Mouse (Mus musculus): Measurements from ENCODE around the gene Mllt3.
"Not testable (repeated sequence)": the region's sequence is repeated elsewhere in the genome, so short reads cannot be mapped to it uniquely, and the experiment has no call there.

Gene Mllt3

DNA sequence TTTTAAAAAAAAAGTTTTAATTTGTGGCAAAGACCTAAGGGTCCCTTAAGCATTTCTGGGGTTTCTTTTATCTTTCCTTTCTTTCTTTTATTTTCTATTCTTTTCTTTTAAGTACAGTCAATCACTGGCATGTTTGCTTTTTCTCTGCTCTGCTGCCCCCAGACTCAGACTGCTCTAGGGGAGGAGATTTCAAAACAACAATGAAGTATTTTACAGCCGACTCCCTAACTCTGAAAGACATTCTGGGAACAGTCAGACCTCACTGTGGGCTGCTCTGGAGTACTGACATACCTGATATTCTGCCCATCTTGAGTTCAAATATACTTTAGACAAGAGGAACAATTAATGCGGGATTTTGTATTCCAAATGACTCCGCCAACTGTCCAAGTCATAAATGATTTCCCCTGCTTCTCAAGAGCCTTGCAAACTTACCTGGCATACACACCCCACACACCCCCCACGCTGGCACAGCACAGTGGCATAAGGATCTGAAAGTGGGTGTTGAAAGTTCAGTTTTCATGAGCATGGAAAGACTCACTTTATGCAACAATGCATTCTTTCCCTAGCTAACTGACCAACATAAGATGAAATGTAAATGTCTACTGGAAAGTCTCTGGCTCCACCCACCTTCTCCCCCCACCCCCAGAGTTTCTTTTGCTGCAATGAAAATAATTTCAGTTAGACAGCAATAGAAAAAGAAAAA is 21.1 kb downstream of the Mllt3 start:
- DNase-seq = no peak

DNA sequence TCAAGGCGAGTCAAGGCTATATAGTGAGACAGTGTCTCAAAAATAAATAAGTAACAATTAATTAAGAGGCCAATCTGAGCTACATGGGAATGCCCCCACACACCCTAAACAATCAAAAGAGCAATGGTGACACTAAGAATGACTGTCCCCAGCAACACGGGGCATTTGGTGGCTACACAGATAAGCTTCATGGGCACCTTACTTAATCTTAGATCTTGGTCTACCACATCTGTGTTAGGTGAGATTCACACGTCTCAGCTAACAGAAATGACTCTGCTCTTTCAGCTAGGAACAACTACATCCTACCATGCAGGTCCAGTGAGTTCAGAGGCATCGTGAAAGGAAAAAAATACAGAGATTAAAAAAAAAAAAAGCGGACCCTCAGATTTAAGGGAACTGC is 22.7 kb downstream of the Mllt3 start:
- no peak for DNase-seq

DNA sequence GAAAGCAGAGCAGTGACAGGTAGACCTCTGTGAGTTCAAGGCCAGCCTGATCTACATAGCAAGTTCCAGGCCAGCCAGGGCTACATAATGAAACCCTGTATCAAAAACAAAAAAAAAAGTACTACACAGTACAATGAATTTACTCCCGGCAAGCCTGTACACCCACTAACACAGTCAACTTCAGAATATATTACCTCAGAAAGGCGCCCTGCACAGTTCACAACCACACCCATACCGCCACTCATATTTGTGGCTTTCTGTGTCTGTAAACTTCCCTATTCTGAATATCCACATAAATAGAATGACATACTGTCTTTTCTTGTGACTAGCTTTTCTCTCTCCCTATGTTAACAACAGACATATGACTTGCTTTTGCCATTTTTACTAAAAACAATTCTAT is 27.4 kb downstream of the Mllt3 start:
- DNase-seq = no peak

DNA sequence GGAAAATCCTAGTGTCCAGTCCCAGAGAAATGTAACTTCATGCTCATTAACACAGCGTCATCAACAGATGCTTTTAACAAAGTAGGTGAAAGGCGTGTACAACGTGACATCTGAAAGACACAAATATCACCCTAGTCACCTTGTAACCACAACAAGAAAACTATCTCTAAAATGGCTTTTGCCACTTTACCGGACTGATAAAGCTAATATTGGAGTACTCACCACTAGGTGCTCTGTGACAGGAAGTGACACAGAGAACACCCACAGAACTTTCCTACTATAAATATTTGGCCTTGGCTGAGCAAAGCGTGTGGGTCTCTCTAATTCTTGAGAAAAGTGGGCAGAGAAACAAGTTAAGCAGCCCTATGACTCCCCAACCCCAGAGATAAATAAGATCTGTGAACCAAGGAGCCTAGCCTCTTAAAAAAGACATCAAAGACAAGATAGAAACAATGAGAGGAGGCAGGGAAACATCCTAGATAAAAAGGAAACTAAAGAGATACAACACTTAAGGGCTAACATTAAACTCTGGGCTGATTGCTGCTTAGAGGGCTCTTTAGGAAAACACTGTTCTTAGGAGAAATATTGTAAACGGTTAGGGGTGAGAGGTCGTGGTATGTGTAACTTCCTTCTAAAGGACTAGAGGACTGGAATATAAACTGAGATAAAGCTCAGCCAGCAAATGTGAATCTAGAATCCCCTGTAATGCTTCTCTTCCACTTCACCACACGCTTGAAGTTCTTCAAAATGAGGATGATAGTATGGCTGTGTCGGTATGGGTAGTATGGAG is 29.8 kb downstream of the Mllt3 start:
- DNase-seq = no peak

DNA sequence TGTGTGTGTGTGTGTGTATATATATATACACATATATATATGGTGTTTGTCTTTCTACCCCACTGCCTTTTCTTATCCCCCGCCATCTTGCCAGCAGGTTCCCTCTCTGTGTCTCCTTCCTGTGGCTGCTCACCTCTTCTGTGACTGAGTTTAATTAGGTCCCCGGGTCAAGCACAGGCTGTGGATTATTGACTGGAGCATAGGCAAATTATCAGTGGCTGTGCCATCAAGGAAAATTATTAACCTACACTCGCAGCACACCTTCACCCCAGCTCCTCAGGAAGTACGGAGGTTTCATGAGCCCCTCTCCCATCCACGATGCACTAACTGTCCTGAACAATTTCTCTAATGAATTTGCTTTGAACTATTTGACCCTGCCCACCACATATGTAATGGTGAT is 41.5 kb downstream of the Mllt3 start:
- DNase-seq = no peak

DNA sequence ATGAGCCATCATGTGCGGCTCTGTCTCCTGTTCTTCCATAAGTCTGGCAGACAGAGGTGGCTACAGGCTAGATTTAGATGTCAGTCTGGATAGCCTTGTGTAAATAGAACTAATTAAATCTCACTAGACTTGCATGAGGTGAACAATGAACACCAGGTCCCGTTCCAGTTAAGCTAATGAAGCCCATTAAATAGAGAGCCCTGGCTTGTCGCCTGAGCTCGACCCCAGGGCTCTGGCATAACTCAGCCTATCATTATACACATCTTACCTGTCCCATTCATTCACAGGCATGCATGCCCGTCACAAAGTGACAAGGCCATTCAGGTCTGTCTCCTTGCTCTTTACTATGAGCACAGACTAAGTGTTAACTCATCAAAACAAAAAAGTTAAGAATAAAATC is 42.2 kb downstream of the Mllt3 start:
- DNase-seq = no peak

DNA sequence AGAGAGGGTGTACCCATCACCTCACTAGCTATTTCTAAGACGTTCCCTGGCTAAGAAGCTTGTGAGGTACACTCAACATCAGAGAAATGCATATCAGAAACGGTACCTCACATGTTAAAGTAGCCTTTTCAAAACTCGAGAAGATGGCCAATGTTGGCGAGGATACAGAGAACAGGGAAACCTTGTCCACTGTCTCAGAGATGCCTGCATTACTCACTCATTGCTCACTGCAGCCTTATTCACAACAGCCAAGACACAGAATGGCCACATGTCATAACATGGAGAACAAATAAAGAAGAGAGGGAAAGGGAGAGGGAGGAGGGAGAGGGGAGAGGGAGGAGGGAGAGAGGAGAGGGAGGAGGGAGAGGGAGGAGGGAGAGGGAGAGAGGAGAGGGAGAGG is 47.9 kb downstream of the Mllt3 start:
- no peak for DNase-seq

DNA sequence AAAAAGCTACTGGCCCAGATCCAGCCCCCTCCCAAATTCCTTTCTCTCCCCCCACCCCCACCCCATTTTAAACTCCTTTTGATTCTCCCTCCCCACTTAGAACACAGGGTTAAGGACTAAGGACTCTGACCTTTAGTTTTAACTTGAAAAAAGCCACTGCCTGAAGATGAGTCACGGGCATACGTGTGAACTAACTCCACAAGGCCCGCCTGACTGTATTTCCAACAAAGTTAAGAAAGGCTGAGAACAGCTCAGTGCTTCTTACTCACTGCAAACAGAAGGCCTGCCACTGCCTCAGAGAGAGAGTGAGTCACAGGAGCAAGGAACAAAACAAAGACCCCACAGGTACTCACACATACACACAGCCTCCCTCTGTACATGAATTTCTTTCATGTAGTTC is 48.6 kb downstream of the Mllt3 start:
- DNase-seq = peak; percentile 19

DNA sequence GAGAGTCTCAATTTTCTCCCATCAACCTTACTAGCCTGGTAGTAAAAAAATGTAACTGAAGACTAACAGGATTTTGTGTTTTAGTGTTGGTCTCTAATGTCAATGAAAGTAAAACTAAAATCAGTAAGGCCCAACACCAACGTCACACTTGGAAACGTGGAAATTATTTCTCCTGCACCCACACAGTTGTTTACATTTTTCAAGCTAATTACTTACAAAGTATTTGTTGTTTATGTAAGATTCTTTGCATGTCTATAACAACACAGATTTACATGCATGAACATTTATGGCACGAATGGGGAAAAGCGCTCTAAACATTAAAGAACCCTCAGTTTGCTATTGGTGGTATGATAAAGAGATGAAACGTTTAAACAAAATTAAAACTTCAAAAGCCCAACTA is 49.1 kb downstream of the Mllt3 start:
- no peak for DNase-seq

DNA sequence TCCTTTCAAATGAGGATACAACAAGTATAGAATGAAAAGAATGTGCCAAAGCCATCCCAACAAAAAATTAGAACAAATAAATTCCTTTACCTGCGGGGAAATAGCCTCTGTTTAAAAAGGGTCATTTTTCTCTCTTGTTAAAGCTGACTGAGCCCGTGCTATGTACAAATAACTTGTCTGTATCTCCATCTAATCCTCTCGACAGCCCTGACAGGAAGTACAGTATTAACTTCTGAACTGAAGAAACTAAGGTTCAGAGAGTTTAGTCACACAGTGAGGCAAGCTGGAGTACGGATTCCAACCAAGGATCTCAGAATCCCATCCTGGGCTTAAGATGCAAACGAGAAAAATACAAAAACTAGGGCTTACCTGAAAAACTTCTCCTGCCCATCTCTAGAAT is 50.6 kb downstream of the Mllt3 start:
- DNase-seq = no peak

DNA sequence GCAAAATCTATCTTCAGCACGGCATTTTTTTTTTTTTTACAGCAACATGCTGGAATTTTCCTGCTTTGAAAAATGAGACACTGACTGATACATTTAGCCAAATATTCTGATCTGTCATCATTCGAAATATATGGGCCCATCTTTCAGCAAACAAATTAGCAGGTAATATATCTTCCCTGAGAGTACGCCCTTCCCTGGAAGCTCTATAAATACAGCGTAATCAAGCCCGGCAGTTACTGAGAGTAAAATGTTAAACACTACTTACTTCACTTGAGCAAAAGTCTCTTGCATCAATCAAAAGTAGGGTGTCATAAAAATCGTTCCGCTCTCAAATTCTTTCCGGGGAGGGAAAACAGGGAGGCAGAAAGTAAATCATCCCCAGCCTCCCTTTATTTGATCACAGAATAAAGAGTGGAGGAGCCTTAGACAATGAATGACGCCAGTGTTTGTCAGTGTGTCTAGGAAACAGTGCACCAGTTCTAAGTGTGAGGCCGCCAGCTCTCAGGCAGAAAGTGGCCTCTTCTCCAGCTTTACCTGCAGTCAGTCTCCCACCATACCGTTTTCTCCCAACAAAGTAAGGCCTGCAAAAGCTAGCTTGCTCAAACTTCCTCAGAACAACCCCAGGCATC is 55.2 kb downstream of the Mllt3 start:
- DNase-seq = no peak

DNA sequence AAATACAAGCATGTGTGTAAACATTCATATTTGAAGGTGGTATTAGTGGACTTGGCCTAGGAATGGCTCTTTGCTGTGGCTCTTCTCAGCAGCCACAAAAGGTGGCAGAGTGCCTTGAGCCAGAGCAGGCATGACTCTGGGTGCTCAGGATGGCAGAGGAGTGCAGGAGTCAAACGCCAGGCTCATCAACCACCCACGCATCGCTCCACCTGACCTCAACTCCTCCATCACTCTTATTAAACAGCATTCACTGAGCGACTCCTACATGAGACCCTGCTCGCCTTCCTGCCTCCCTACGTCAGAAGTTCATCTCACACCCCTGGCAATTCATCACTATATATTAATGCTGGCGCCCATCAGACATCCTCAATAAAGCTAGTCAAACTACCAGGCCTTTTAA is 67.3 kb downstream of the Mllt3 start:
- DNase-seq = no peak

DNA sequence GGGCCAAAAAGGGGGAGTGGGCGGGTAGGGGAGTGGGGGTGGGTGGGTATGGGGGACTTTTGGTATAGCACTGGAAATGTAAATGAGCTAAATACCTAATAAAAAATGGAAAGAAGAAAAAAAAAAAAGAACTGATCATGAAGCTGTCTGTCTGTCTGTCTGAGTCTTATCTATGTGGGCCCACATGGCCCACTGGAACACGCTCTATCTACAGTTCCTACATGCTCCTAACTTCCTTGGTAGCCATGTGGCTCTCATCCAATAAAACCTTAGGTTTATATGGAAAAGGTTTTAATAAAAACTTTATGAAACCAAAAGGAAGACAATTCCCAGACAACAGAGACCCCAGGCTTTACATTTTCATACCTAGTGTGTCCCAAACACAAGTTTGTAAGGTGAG is 68.3 kb downstream of the Mllt3 start:
- DNase-seq = not testable (repeated sequence)

DNA sequence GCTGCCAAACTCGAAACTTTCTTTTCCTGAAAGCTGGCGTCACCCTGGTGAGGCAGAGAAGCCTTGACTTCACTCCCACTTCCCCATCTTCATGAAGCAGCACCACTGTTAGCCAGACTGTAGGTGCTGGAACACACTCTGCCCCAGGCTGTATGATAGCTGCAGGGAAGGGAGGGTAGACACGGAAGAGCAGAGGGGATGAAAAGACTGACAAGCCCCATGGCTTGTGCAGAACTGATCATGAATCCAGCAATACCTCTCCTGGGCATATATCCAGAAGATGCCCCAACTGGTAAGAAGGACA is 69.4 kb downstream of the Mllt3 start:
- no peak for DNase-seq

DNA sequence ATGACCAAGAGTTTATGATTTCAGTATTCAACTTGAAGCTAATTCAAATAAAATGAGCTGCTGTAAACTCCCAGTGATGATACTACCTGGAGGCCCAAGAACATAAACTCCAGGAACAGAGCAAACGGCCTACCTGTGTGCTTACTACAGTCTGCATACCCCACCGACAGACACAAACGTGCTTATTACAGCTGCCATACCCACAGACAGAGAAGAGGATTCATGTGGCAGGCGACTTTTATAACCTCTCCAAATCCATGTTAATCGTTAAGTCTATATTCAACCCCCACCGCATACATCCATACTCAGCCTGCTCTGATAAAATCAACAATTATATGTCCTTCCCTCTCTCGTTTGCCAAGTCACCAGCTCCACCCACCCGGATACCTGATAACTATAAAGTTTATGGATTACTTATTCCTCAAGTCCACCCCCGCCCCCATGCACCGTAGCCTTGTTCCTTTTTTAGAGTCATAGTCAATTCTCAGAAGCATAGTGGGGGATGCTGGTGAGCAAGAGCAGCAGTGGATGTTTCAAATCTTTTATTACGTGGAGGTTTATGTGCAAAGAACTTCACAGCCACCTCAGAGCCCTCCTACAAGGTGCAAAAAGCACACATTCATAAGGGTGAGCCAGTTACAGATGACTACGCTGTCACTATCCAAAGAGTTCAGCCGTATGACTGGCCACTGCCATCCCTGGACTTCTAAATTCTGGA is 70.0 kb downstream of the Mllt3 start:
- DNase-seq = no peak

DNA sequence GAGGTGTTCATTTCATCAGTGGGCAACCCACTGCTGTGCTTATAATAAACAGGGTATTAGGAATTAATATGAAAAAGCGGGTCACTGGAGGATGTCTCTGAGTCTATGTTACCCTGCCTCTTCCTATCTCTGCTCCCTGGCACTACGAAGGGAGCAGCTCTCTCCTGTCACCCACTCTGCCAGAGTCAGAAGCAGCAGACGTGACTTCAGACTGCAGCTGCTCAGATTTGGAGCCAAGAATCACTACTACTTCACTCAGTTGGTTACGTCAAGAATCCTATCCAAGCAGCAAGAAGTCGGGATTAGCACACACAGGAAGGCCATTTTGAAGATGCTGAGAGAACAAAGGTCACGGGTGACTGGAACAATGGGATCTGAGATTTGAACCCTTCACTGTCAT is 71.3 kb downstream of the Mllt3 start:
- no peak for DNase-seq

DNA sequence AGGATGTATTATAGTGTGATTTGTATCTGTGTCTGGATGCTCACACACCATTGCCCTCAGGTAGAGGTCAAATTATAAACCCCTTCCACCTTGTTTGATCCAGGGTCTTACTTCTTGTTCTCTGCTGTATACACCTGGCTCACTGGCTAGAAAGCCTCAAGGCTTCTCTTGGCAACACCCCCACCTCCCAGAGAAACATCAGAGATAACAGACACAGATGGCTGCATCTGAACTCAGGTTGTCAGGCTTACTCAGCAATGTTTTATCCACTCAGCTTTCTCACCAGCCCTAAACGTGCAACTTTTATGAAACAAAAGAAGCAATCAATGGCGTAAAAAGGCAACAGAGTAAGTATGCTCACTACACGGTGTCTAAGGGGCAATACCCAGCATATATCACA is 75.3 kb downstream of the Mllt3 start:
- no peak for DNase-seq

DNA sequence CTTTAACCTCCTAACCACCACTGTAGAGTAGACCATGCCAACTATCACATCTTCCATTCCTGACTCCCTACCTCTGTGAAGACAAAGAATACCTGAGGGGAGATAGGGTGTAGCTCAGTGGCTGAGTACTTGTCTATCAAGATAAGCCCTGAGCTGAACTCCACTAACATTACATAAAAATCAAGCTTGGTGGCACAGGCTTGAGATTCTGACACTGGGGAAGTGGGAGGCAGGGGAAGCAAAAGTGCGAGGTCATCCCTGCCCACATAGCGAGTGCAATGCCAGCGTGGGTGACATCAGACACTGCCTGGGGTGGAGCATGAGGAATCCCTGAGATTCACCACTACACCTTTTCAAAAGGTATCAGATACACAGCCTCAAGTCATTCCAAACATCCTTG is 76.0 kb downstream of the Mllt3 start:
- no peak for DNase-seq

DNA sequence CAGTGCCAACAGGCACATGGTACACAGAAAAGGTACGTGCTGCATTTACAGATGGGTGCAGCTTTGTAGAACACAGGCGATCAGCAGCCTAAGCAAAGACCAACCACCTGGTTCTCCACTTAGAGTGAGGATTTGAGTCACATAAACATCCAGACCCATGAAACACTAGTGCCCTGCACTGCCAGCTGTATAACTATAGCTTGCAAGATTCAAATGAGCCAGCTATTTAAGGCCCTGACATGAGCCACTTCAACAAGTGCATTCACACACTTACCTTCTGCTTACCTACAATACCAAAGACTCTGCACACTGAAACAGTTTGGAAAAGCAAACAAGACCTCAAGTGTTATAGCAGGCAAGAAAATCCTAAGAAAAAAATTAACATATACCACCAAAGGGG is 78.0 kb downstream of the Mllt3 start:
- no peak for DNase-seq

DNA sequence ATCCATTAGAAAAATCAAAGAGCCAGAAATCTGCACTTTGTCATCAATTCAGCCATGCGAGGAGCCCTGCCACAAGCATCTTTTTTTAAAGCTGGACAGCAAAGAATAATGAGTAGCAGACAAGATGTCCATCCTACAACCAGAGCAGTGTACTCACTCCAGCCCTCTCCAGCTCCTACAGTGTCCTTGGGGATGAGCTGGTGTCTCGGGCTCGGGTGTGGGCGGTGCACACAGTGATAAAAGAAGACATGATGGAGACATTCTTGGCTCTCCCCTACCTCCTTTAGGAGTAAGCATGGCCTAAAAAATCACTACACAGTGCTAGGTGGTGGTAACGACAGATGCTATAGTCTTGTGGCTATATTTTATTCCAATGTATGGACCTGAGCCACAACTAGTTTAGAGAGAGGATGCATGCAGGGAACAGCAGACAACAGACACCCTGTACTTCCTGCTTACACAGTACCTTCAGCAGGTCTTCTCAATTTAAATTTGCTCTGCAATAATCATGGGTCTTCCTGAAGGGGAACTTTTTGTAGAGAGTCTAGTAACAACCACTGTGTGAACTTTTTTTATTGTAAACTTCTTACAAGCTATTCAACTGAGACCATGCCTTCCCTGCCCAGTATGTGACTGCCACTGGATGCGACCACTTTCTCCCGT is 78.6 kb downstream of the Mllt3 start:
- peak; percentile 26 for DNase-seq

DNA sequence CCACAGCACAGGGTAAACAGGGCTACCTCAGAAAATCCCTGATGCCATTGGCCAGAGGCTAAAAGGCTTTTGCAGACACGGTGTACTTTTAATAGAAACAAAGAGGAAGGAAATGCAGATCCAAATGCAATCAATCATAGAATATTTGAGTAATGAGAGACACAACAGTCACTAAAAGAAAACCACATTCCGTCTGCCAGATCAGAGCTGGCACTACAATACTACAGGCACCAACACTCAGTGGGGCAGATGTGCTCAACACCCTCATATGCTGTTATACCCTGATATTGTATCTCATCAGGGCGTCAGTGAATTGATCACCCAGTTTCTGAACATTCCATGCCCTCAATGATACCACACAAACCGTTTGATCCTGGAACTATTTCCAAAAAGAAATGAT is 79.4 kb downstream of the Mllt3 start:
- DNase-seq = no peak

DNA sequence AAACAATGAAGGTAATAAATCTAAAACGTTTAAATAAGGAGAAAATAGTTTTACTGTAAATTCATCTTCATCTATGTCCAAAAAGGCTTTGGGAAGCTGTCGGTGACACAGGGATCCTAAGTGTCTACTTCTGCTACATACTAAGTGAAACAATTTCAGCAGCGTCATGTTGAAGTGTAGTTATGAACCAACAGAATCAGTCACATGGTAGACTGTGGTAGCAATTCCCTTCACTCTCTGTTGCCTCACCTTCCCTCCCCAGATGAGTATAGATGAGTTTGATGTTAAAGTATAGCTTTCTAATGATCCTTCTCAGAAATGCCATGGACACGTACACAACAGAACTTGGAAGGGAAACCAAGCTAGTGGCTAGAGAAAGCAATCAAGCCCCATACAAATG is 79.9 kb downstream of the Mllt3 start:
- DNase-seq = no peak

DNA sequence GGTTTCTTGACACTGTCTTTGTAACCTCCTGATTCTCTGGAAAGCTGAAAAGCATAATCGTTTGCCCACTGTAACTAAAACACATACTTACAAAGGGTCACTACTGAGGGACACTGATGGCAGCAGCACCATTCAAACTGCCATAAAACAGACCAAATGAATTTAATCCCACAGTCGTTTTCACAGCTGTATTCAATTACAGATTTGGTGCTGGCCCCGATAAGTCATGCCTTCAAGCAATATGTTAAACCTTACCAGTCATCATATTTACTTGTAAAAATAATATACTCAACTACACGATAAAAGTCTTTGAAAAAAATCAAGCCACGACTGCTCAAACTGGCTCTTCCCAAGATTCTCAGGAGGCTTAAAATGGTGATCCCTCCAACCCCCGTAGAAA is 83.7 kb downstream of the Mllt3 start:
- DNase-seq = no peak

All from right cerebral cortex, postnatal 25 days (tissue).